Mouse (Mus musculus): ENCODE results near the gene Dmrtb1. TPM values are rescaled to one million over a fixed set of nuclear protein-coding genes. Genes with fewer than 3 reads are reported as not detected.

The Dmrtb1 gene
- polyA plus RNA-seq, 1 experiment from 2014 or later = 45.9 TPM

DNA sequence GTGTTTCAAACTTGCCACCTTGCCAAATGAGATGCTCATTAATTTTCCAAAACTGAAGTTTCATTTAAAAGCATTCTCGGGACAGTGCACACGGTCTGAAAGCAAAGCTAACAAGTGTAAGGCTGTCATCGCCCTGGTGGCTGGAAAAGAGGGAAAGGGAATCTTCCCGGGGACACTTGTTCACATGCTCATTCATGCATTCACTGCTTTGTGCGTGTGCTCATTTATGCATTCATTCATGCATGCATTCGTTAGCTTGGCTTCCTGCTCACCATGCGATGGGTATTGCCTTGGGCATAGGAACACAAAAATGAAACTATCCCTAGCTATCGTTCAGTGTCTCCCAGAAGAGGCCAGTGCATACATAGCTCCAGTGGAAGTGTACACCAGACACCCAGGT lies 34.7 kb upstream of the Dmrtb1 start:
- 0 out of 2 replicates have a peak, but pooled peaks have one; percentile 16 for ATAC-seq
- no peaks in the 10 kb centered on the region for H3K36me3 ChIP-seq (ENCODE audit: control insufficient read depth, insufficient read depth, low read length)
- 30% methylated on average over 8 of the region's 8 CpGs for WGBS
- no peak overlapping the region for H3K4me2 ChIP-seq (ENCODE audit: low read length)
- H3K4me3 ChIP-seq (ENCODE audit: low read depth, low read length) = no peak overlapping the region
- H3K9ac ChIP-seq (ENCODE audit: low read depth, low read length) = no peak overlapping the region
- H3K27me3 ChIP-seq (ENCODE audit: control insufficient read depth, insufficient read depth, low read depth, low read length) = no peaks in the 10 kb centered on the region
- H3K9me3 ChIP-seq (replicated peaks; ENCODE audit: control insufficient read depth, low read length, poor library complexity, severe bottlenecking) = no peaks in the 10 kb centered on the region
- H3K4me1 ChIP-seq (ENCODE audit: control insufficient read depth, insufficient read depth, low read length) = peaks cover 18% of the 10 kb centered on the region
- peak overlapping the region; percentile 59 for H3K27ac ChIP-seq (ENCODE audit: low read length)

DNA sequence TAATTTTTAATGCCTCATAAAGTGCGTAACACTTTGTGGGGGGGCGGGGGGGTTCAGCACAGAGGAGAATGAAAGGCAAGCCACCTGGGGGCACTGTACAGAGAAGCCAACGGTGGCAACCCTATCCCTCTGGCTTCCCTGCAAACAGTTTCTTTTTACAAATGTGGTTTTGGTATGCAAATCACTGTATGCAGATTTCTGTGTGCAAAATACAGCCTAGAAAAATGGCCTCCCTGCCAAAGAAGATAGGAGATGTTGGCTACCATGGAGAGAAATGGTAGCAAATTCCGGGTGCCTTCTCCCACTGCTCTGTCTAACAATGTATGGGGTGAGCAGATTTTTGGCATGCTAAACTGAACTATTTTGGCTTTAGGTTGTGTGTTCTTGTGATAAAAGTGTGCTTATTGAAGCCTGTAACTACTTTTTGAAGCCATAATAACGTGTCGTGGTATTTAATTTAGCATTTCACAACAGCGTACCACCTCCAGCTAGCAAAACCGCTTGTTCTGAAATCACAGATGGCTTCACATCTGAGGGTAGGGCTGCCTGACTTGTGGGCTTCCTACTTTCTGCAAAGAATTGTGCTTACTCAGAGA lies 33.8 kb upstream of the Dmrtb1 start:
- no peaks in the 10 kb centered on the region for H3K9me3 ChIP-seq (replicated peaks; ENCODE audit: control insufficient read depth, low read length, poor library complexity, severe bottlenecking)
- peak overlapping the region; percentile 59 for H3K27ac ChIP-seq (ENCODE audit: low read length)
- WGBS = 35% methylated on average over 8 of the region's 8 CpGs
- no peaks in the 10 kb centered on the region for H3K36me3 ChIP-seq (ENCODE audit: control insufficient read depth, insufficient read depth, low read length)
- peak; percentile 53; the same call in 1 of the 2 replicates for ATAC-seq
- H3K4me3 ChIP-seq (ENCODE audit: low read depth, low read length) = no peak overlapping the region
- H3K9ac ChIP-seq (ENCODE audit: low read depth, low read length) = no peak overlapping the region
- peaks cover 18% of the 10 kb centered on the region for H3K4me1 ChIP-seq (ENCODE audit: control insufficient read depth, insufficient read depth, low read length)
- H3K4me2 ChIP-seq (ENCODE audit: low read length) = no peak overlapping the region
- H3K27me3 ChIP-seq (ENCODE audit: control insufficient read depth, insufficient read depth, low read depth, low read length) = no peaks in the 10 kb centered on the region

DNA sequence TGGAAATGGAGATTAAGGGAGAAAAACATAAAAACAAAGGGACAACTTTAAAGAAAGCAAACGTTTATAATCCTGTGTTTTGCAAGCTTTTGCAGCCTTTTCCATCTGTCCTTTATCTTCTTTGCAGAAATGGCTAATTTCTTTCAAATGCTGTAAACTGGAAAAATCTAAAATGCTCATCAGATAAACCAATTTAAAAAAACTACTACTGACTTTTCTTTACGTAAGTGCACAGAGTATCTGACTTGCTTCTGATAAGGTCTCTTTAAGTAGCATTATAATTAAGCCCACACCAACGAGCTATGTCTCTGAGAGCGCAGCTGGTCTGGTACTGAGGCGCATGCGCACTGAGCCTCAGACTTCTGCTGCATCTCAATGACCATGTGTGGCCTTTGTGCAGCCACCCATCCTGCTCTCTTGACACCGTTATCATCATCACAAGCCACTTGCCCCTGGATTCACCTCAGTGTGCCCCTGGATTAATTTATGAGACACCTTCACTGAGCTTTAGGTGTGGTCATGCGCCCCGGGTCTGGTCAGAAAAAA lies 32.8 kb upstream of the Dmrtb1 start:
- Histone ChIP-seq H3K27me3 (ENCODE audit: control insufficient read depth, insufficient read depth, low read depth, low read length) (no peaks in the 10 kb centered on the region), H3K9ac (ENCODE audit: low read depth, low read length) (no peak overlapping the region), H3K36me3 (ENCODE audit: control insufficient read depth, insufficient read depth, low read length) (no peaks in the 10 kb centered on the region), H3K4me3 (ENCODE audit: low read depth, low read length) (no peak overlapping the region), H3K4me2 (ENCODE audit: low read length) (no peak overlapping the region), H3K4me1 (ENCODE audit: control insufficient read depth, insufficient read depth, low read length) (peaks cover 18% of the 10 kb centered on the region), H3K9me3 (replicated peaks; ENCODE audit: control insufficient read depth, low read length, poor library complexity, severe bottlenecking) (no peaks in the 10 kb centered on the region), H3K27ac (ENCODE audit: low read length) (no peak overlapping the region)
- 0 out of 2 replicates have a peak, but pooled peaks have one; percentile 49 for ATAC-seq
- 48% methylated on average over 9 of the region's 9 CpGs for WGBS

DNA sequence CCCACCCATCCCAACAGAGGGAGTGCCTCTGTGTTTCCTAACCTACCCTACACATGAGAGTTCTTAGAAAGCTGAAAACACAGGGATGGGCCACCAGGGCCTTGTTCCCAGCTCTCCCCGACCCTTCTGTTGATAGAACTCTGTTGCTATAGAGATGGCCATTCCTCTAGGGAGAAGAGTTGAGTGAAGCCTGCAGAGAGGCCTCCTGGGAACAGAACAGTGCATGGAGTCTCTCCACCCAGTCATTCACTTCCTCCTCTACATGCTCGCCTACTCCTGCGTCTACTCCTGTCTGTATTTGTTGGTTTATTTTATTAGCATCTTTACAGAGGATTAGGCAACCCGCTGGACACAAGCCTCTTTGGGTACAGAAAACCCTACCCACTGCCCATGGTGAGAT lies 22.9 kb upstream of the Dmrtb1 start:
- 76% methylated on average over 4 of the region's 4 CpGs for WGBS
- H3K27me3 ChIP-seq (ENCODE audit: control insufficient read depth, insufficient read depth, low read depth, low read length) = no peaks in the 10 kb centered on the region
- H3K27ac ChIP-seq (ENCODE audit: low read length) = no peak overlapping the region
- no peak for ATAC-seq
- no peak overlapping the region for H3K9ac ChIP-seq (ENCODE audit: low read depth, low read length)
- peaks cover 4% of the 10 kb centered on the region; the same call in 1 of the 2 replicates for H3K4me1 ChIP-seq (ENCODE audit: control insufficient read depth, insufficient read depth, low read length)
- no peak overlapping the region for H3K4me3 ChIP-seq (ENCODE audit: low read depth, low read length)
- no peaks in the 10 kb centered on the region for H3K36me3 ChIP-seq (ENCODE audit: control insufficient read depth, insufficient read depth, low read length)
- no peaks in the 10 kb centered on the region for H3K9me3 ChIP-seq (replicated peaks; ENCODE audit: control insufficient read depth, low read length, poor library complexity, severe bottlenecking)
- H3K4me2 ChIP-seq (ENCODE audit: low read length) = no peak overlapping the region

DNA sequence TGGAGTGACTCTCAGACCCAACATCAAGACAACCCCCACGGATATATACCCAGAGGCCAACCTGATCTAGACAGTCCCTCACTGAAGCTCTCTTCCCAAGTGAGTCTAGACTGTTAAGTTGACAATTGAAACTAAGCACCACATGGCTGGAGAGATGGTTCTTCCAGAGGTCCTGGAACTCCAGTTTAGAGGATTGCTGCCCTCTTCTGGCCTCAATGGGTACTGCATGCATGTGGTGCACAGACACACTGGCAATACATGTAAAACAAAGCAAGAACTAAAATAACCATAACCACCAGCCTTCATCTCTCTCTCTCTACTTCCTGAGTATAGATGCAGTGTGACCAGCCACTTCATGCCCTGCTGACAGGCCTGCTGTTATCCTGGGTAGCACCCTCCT lies 20.2 kb upstream of the Dmrtb1 start:
- no peaks in the 10 kb centered on the region for H3K36me3 ChIP-seq (ENCODE audit: control insufficient read depth, insufficient read depth, low read length)
- H3K9me3 ChIP-seq (replicated peaks; ENCODE audit: control insufficient read depth, low read length, poor library complexity, severe bottlenecking) = no peaks in the 10 kb centered on the region
- no peak overlapping the region for H3K9ac ChIP-seq (ENCODE audit: low read depth, low read length)
- no peak overlapping the region for H3K4me2 ChIP-seq (ENCODE audit: low read length)
- H3K4me3 ChIP-seq (ENCODE audit: low read depth, low read length) = no peak overlapping the region
- no peak overlapping the region for H3K27ac ChIP-seq (ENCODE audit: low read length)
- no peak for ATAC-seq
- H3K27me3 ChIP-seq (ENCODE audit: control insufficient read depth, insufficient read depth, low read depth, low read length) = no peaks in the 10 kb centered on the region
- peaks cover 4% of the 10 kb centered on the region; the same call in 1 of the 2 replicates for H3K4me1 ChIP-seq (ENCODE audit: control insufficient read depth, insufficient read depth, low read length)
- 87% methylated on average over 1 of the region's 1 CpGs for WGBS

DNA sequence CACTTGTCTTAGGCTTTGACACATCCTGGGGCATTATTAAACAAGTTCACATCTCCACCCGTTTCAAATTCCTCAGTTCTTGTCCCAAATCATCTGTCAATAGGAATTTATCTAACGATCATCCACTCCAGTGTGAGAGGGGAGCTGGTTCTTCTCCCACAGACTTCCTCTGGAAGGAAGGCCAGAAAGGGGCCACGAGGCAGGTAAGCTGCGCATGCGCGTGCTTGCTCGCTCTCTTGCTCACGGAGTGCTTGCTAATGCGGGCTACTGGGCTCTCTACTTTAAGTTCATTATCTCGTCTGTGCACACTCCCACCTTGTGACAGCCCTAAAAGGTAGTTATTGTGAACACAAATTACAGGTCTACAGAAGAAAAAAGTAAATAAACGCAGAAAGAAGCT lies 17.6 kb upstream of the Dmrtb1 start:
- WGBS = 77% methylated on average over 11 of the region's 11 CpGs
- no peak overlapping the region for H3K9ac ChIP-seq (ENCODE audit: low read depth, low read length)

DNA sequence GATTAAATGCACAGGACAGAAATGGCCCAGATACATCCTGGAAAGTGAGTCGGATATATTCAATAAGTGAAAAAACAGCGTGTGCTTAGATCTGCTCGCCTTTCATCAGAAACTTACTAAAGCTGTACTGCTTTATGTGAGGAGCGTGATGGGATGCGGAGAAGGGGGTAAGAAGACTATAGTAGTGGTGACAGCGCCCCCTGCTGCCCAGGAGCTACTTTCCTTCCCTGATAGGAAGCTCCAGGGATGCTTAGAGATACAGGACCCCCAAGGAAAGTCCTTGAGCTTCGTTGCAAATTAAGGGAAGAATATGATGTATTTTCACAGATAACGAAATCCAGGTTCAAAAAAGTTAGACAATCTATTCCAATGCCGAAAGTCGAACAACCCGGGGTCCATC lies 17.1 kb upstream of the Dmrtb1 start:
- ATAC-seq = no peak
- H3K4me2 ChIP-seq (ENCODE audit: low read length) = no peak overlapping the region
- H3K4me1 ChIP-seq (ENCODE audit: control insufficient read depth, insufficient read depth, low read length) = peaks cover 4% of the 10 kb centered on the region; the same call in 1 of the 2 replicates
- WGBS = 25% methylated on average over 11 of the region's 11 CpGs
- H3K9ac ChIP-seq (ENCODE audit: low read depth, low read length) = no peak overlapping the region
- no peak overlapping the region for H3K27ac ChIP-seq (ENCODE audit: low read length)
- H3K9me3 ChIP-seq (replicated peaks; ENCODE audit: control insufficient read depth, low read length, poor library complexity, severe bottlenecking) = no peaks in the 10 kb centered on the region
- H3K27me3 ChIP-seq (ENCODE audit: control insufficient read depth, insufficient read depth, low read depth, low read length) = no peaks in the 10 kb centered on the region
- no peaks in the 10 kb centered on the region for H3K36me3 ChIP-seq (ENCODE audit: control insufficient read depth, insufficient read depth, low read length)
- no peak overlapping the region for H3K4me3 ChIP-seq (ENCODE audit: low read depth, low read length)

More for the DNA sequence above, 17.6 kb upstream of the Dmrtb1 start:
- ATAC-seq = no peak
- Histone ChIP-seq H3K27ac (ENCODE audit: low read length) (no peak overlapping the region), H3K9me3 (replicated peaks; ENCODE audit: control insufficient read depth, low read length, poor library complexity, severe bottlenecking) (no peaks in the 10 kb centered on the region), H3K4me2 (ENCODE audit: low read length) (no peak overlapping the region), H3K27me3 (ENCODE audit: control insufficient read depth, insufficient read depth, low read depth, low read length) (no peaks in the 10 kb centered on the region), H3K4me3 (ENCODE audit: low read depth, low read length) (no peak overlapping the region), H3K4me1 (ENCODE audit: control insufficient read depth, insufficient read depth, low read length) (peaks cover 4% of the 10 kb centered on the region; the same call in 1 of the 2 replicates), H3K36me3 (ENCODE audit: control insufficient read depth, insufficient read depth, low read length) (no peaks in the 10 kb centered on the region)

DNA sequence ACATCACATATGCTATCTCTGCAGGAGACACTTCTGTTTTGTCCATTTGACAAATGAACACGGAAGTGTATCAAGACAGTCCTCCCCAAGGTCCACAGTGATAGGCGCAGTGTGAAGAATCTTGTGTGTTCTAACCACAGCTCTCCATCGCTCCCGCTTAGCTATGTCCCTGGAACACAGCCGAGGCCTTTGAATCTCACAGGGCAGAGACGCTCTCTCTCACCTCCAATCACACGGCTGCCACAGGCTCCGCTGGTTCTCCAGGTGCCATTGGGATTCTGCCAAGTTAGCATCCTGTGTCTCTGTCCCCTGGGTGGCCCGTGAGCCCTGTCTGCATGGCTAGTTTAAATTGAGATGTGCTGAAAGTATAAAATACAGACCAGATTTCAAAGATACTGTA lies 15.2 kb upstream of the Dmrtb1 start:
- Histone ChIP-seq H3K4me2 (ENCODE audit: low read length) (no peak overlapping the region), H3K9me3 (replicated peaks; ENCODE audit: control insufficient read depth, low read length, poor library complexity, severe bottlenecking) (no peaks in the 10 kb centered on the region), H3K36me3 (ENCODE audit: control insufficient read depth, insufficient read depth, low read length) (no peaks in the 10 kb centered on the region), H3K27me3 (ENCODE audit: control insufficient read depth, insufficient read depth, low read depth, low read length) (no peaks in the 10 kb centered on the region), H3K4me3 (ENCODE audit: low read depth, low read length) (no peak overlapping the region), H3K4me1 (ENCODE audit: control insufficient read depth, insufficient read depth, low read length) (peaks cover 4% of the 10 kb centered on the region; the same call in 1 of the 2 replicates), H3K27ac (ENCODE audit: low read length) (no peak overlapping the region), H3K9ac (ENCODE audit: low read depth, low read length) (no peak overlapping the region)
- WGBS = 74% methylated on average over 9 of the region's 9 CpGs
- ATAC-seq = no peak

DNA sequence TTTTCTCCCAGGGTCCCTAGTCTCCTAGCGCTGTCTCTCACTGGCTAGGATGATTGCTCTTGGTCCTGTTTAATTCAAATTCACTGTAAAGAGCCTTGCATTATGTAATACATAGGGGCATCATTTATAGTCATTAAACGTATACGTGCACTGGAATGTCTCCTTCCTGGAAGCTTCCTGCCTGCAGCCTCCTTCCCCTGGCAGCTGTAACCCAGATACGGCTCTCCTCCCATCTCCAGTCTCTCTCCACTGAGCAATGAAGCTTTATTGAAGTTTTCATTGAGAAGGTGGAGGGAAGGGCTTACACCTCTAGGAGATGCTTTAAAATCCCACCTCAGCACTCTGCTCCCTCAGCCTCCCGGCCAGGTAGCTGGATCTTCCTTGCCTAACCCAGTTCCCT lies 9.8 kb upstream of the Dmrtb1 start:
- Histone ChIP-seq H3K4me3 (ENCODE audit: low read depth, low read length) (no peak overlapping the region), H3K9ac (ENCODE audit: low read depth, low read length) (no peak overlapping the region), H3K36me3 (ENCODE audit: control insufficient read depth, insufficient read depth, low read length) (no peaks in the 10 kb centered on the region), H3K27me3 (ENCODE audit: control insufficient read depth, insufficient read depth, low read depth, low read length) (no peaks in the 10 kb centered on the region), H3K4me2 (ENCODE audit: low read length) (no peak overlapping the region), H3K9me3 (replicated peaks; ENCODE audit: control insufficient read depth, low read length, poor library complexity, severe bottlenecking) (no peaks in the 10 kb centered on the region), H3K27ac (ENCODE audit: low read length) (no peak overlapping the region), H3K4me1 (ENCODE audit: control insufficient read depth, insufficient read depth, low read length) (peaks cover 5% of the 10 kb centered on the region)
- no peak for ATAC-seq
- WGBS = 58% methylated on average over 5 of the region's 5 CpGs

Measured in midbrain, embryonic 16.5 days (tissue).